Mouse (Mus musculus): ENCODE data around the gene Ccr10. TPM values are rescaled to one million over a fixed set of nuclear protein-coding genes. Genes with fewer than 3 reads are reported as not detected.

Gene Ccr10
- polyA plus RNA-seq, 1 experiment from 2014 or later: 0.29 TPM

- Histone ChIP-seq H3K27ac (ENCODE audit: low read length) (no peak overlapping the region), H3K4me1 (ENCODE audit: control insufficient read depth, insufficient read depth, low read length) (peaks cover 3% of the 10 kb centered on the region; the same call in 1 of the 2 replicates), H3K36me3 (ENCODE audit: control insufficient read depth, insufficient read depth, low read length) (peaks cover 10% of the 10 kb centered on the region), H3K9me3 (ENCODE audit: control insufficient read depth, low read length) (no peaks in the 10 kb centered on the region), H3K9ac (ENCODE audit: low read depth, low read length) (no peak overlapping the region), H3K4me2 (ENCODE audit: low read depth, low read length) (no peak overlapping the region), H3K4me3 (ENCODE audit: low read length) (no peak overlapping the region), H3K27me3 (replicated peaks; ENCODE audit: control insufficient read depth, insufficient read depth, low read length) (no peaks in the 10 kb centered on the region)
- no peak for ATAC-seq
- WGBS: 92% methylated on average over 8 of the region's 8 CpGs
These were observed 20.9 kb upstream of the Ccr10 start for GRCm38 (mm10) chr11:101196175-101196574.

GRCm38 (mm10) chr11:101195571-101195970 lies 20.3 kb upstream of the Ccr10 start:
- H3K36me3 ChIP-seq (ENCODE audit: control insufficient read depth, insufficient read depth, low read length): peaks cover 10% of the 10 kb centered on the region
- ATAC-seq: no peak
- no peaks in the 10 kb centered on the region for H3K9me3 ChIP-seq (ENCODE audit: control insufficient read depth, low read length)
- H3K27me3 ChIP-seq (replicated peaks; ENCODE audit: control insufficient read depth, insufficient read depth, low read length): no peaks in the 10 kb centered on the region
- no peak overlapping the region for H3K27ac ChIP-seq (ENCODE audit: low read length)
- H3K9ac ChIP-seq (ENCODE audit: low read depth, low read length): no peak overlapping the region
- WGBS: 83% methylated on average over 8 of the region's 8 CpGs
- H3K4me2 ChIP-seq (ENCODE audit: low read depth, low read length): no peak overlapping the region
- peaks cover 8% of the 10 kb centered on the region for H3K4me1 ChIP-seq (ENCODE audit: control insufficient read depth, insufficient read depth, low read length)
- no peak overlapping the region for H3K4me3 ChIP-seq (ENCODE audit: low read length)

- no peak for ATAC-seq
- no peak overlapping the region for H3K4me2 ChIP-seq (ENCODE audit: low read depth, low read length)
- 75% methylated on average over 1 of the region's 1 CpGs for WGBS
- no peak overlapping the region for H3K9ac ChIP-seq (ENCODE audit: low read depth, low read length)
- no peak overlapping the region for H3K27ac ChIP-seq (ENCODE audit: low read length)
- H3K4me3 ChIP-seq (ENCODE audit: low read length): no peak overlapping the region
- H3K27me3 ChIP-seq (replicated peaks; ENCODE audit: control insufficient read depth, insufficient read depth, low read length): no peaks in the 10 kb centered on the region
- peaks cover 10% of the 10 kb centered on the region for H3K4me1 ChIP-seq (ENCODE audit: control insufficient read depth, insufficient read depth, low read length)
- H3K9me3 ChIP-seq (ENCODE audit: control insufficient read depth, low read length): no peaks in the 10 kb centered on the region
- H3K36me3 ChIP-seq (ENCODE audit: control insufficient read depth, insufficient read depth, low read length): peaks cover 10% of the 10 kb centered on the region
These were observed 19.9 kb upstream of the Ccr10 start for GRCm38 (mm10) chr11:101195101-101195500.

GRCm38 (mm10) chr11:101194643-101195042 lies 19.4 kb upstream of the Ccr10 start:
- no peak overlapping the region for H3K4me2 ChIP-seq (ENCODE audit: low read depth, low read length)
- H3K9ac ChIP-seq (ENCODE audit: low read depth, low read length): no peak overlapping the region
- peaks cover 10% of the 10 kb centered on the region for H3K36me3 ChIP-seq (ENCODE audit: control insufficient read depth, insufficient read depth, low read length)
- no peaks in the 10 kb centered on the region for H3K27me3 ChIP-seq (replicated peaks; ENCODE audit: control insufficient read depth, insufficient read depth, low read length)
- 84% methylated on average over 6 of the region's 6 CpGs for WGBS
- ATAC-seq: no peak
- peaks cover 11% of the 10 kb centered on the region for H3K4me1 ChIP-seq (ENCODE audit: control insufficient read depth, insufficient read depth, low read length)
- H3K9me3 ChIP-seq (ENCODE audit: control insufficient read depth, low read length): no peaks in the 10 kb centered on the region
- no peak overlapping the region for H3K4me3 ChIP-seq (ENCODE audit: low read length)
- H3K27ac ChIP-seq (ENCODE audit: low read length): no peak overlapping the region

- H3K4me2 ChIP-seq (ENCODE audit: low read depth, low read length): no peak overlapping the region
- H3K36me3 ChIP-seq (ENCODE audit: control insufficient read depth, insufficient read depth, low read length): peaks cover 7% of the 10 kb centered on the region
- no peak overlapping the region for H3K9ac ChIP-seq (ENCODE audit: low read depth, low read length)
- H3K4me3 ChIP-seq (ENCODE audit: low read length): no peak overlapping the region
- WGBS: 65% methylated on average over 5 of the region's 5 CpGs
- H3K4me1 ChIP-seq (ENCODE audit: control insufficient read depth, insufficient read depth, low read length): peaks cover 16% of the 10 kb centered on the region
- H3K27ac ChIP-seq (ENCODE audit: low read length): no peak overlapping the region
- no peaks in the 10 kb centered on the region for H3K9me3 ChIP-seq (ENCODE audit: control insufficient read depth, low read length)
- ATAC-seq: no peak
- no peaks in the 10 kb centered on the region for H3K27me3 ChIP-seq (replicated peaks; ENCODE audit: control insufficient read depth, insufficient read depth, low read length)
These were observed 18.9 kb upstream of the Ccr10 start for GRCm38 (mm10) chr11:101194137-101194536.

GRCm38 (mm10) chr11:101193076-101193475 lies 17.8 kb upstream of the Ccr10 start:
- H3K4me2 ChIP-seq (ENCODE audit: low read depth, low read length): no peak overlapping the region
- ATAC-seq: no peak
- H3K36me3 ChIP-seq (ENCODE audit: control insufficient read depth, insufficient read depth, low read length): peaks cover 5% of the 10 kb centered on the region; the same call in 1 of the 2 replicates
- no peak overlapping the region for H3K9ac ChIP-seq (ENCODE audit: low read depth, low read length)
- WGBS: 92% methylated on average over 7 of the region's 7 CpGs
- H3K27me3 ChIP-seq (replicated peaks; ENCODE audit: control insufficient read depth, insufficient read depth, low read length): no peaks in the 10 kb centered on the region
- no peak overlapping the region for H3K4me3 ChIP-seq (ENCODE audit: low read length)
- H3K27ac ChIP-seq (ENCODE audit: low read length): no peak overlapping the region
- no peaks in the 10 kb centered on the region for H3K9me3 ChIP-seq (ENCODE audit: control insufficient read depth, low read length)
- H3K4me1 ChIP-seq (ENCODE audit: control insufficient read depth, insufficient read depth, low read length): peaks cover 25% of the 10 kb centered on the region

GRCm38 (mm10) chr11:101192646-101193045 lies 17.4 kb upstream of the Ccr10 start:
- Histone ChIP-seq H3K4me2 (ENCODE audit: low read depth, low read length) (no peak overlapping the region), H3K27ac (ENCODE audit: low read length) (no peak overlapping the region)
- WGBS: 95% methylated on average over 6 of the region's 6 CpGs

GRCm38 (mm10) chr11:101191919-101192470 lies 16.8 kb upstream of the Ccr10 start:
- Histone ChIP-seq H3K27me3 (replicated peaks; ENCODE audit: control insufficient read depth, insufficient read depth, low read length) (no peaks in the 10 kb centered on the region), H3K36me3 (ENCODE audit: control insufficient read depth, insufficient read depth, low read length) (peaks cover 5% of the 10 kb centered on the region; the same call in 1 of the 2 replicates), H3K27ac (ENCODE audit: low read length) (peak overlapping the region; percentile 5; the same call in 1 of the 2 replicates), H3K9me3 (ENCODE audit: control insufficient read depth, low read length) (no peaks in the 10 kb centered on the region), H3K4me1 (ENCODE audit: control insufficient read depth, insufficient read depth, low read length) (peaks cover 25% of the 10 kb centered on the region), H3K4me2 (ENCODE audit: low read depth, low read length) (no peak overlapping the region), H3K9ac (ENCODE audit: low read depth, low read length) (no peak overlapping the region), H3K4me3 (ENCODE audit: low read length) (no peak overlapping the region)
- WGBS: 77% methylated on average over 4 of the region's 4 CpGs
- ATAC-seq: no peak

More at GRCm38 (mm10) chr11:101192646-101193045, 17.4 kb upstream of the Ccr10 start:
- H3K4me1 ChIP-seq (ENCODE audit: control insufficient read depth, insufficient read depth, low read length): peaks cover 25% of the 10 kb centered on the region
- ATAC-seq: no peak
- H3K9me3 ChIP-seq (ENCODE audit: control insufficient read depth, low read length): no peaks in the 10 kb centered on the region
- no peak overlapping the region for H3K4me3 ChIP-seq (ENCODE audit: low read length)
- peaks cover 5% of the 10 kb centered on the region; the same call in 1 of the 2 replicates for H3K36me3 ChIP-seq (ENCODE audit: control insufficient read depth, insufficient read depth, low read length)
- H3K9ac ChIP-seq (ENCODE audit: low read depth, low read length): no peak overlapping the region
- H3K27me3 ChIP-seq (replicated peaks; ENCODE audit: control insufficient read depth, insufficient read depth, low read length): no peaks in the 10 kb centered on the region

GRCm38 (mm10) chr11:101190913-101191907 lies 16.0 kb upstream of the Ccr10 start:
- no peaks in the 10 kb centered on the region for H3K36me3 ChIP-seq (ENCODE audit: control insufficient read depth, insufficient read depth, low read length)
- H3K27ac ChIP-seq (ENCODE audit: low read length): peak overlapping the region; percentile 88
- H3K9me3 ChIP-seq (ENCODE audit: control insufficient read depth, low read length): no peaks in the 10 kb centered on the region
- no peak overlapping the region for H3K9ac ChIP-seq (ENCODE audit: low read depth, low read length)
- 62% methylated on average over 17 of the region's 17 CpGs for whole genome bisulfite sequencing
- no peaks in the 10 kb centered on the region for H3K27me3 ChIP-seq (replicated peaks; ENCODE audit: control insufficient read depth, insufficient read depth, low read length)
- peaks cover 25% of the 10 kb centered on the region for H3K4me1 ChIP-seq (ENCODE audit: control insufficient read depth, insufficient read depth, low read length)
- H3K4me3 ChIP-seq (ENCODE audit: low read length): no peak overlapping the region
- no peak overlapping the region for H3K4me2 ChIP-seq (ENCODE audit: low read depth, low read length)
- no peak for ATAC-seq

Data from intestine, embryonic 16.5 days (tissue).